Mouse (Mus musculus) erythroblast, embryonic 14.5 days (primary cell): ENCODE results near the gene Akr1b8.

Experiments
- GATA1 ChIP-seq: IDR thresholded peaks from 2 replicates; pipeline ENCODE4 v1.6.1; 2012; ENCODE audit warnings: low read length, inconsistent platforms, mixed read lengths
- TAL1 ChIP-seq: IDR thresholded peaks from 3 replicates; pipeline ENCODE4 v1.6.1; 2012; ENCODE audit warnings: low read length, inconsistent platforms, mixed read lengths

- TF ChIP-seq GATA1 (no peak), TAL1 (no peak)
These were observed 47.1 kb upstream of the Akr1b8 start for GRCm38 (mm10) chr6:34306797-34307196.
